ENCODE assay signal across 8 mouse cellular contexts in the genomic region with DNA sequence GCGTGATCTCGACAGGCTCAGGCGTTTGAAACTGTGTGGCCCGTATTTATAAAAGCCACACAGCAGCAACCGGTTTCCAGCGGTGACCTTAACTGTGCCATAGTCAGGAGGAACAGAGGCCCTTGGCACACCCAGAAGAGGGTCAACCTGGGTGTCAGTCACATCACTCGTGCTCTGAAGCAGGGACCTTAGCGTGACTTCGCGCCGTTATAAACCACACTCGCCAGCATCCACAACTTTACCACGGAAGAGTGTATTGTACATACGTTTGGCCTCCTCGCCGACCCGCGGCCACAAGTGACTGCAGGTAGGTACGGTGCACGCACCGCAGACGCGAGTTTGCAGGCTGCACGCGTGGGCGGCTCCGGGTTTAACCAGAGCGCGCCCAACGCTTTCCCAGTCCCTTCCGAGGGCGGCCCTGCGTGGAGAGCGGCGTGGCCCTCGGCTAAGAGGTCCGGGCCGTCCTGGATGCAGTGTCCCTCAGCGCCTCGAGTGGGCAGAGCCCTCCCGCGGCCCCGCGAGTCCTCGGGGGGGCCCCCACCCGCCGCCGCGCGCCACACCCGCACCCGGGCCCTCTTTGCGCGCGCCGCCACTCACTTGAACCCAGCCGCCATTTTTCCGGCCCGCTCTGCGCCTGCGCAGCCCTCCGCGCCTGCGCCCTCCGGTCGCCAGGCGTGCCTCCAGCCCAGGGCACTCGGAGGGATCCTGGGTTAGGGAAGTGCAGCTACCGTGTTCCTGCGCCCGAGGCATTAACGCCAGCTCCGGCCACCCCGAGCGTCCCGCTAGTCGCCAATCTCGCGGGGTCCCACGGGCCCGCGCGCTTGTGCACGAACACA. TPM values are rescaled to one million over a fixed set of nuclear protein-coding genes. Genes with fewer than 3 reads are reported as not detected.
DNase-seq lines count a peak whose midpoint lies in the region; ATAC-seq and TF ChIP-seq lines count a peak whose summit lies in the region.

No protein-coding gene starts in this region.

- under 1% methylated on average over 84 of the region's 84 CpGs for WGBS in embryonic facial prominence, embryonic 10.5 days
- WGBS in intestine, postnatal 0 days: under 1% methylated on average over 80 of the region's 84 CpGs
- under 1% methylated on average over 84 of the region's 84 CpGs for WGBS in midbrain, embryonic 10.5 days

- no peaks in the 10 kb centered on the region for H3K9me3 ChIP-seq in embryonic facial prominence, embryonic 10.5 days
- H3K9me3 ChIP-seq in intestine, postnatal 0 days (ENCODE audit: control insufficient read depth): no peaks in the 10 kb centered on the region
- no peaks in the 10 kb centered on the region for H3K9me3 ChIP-seq in midbrain, embryonic 10.5 days (replicated peaks)

- H3K9ac ChIP-seq in intestine, postnatal 0 days (ENCODE audit: low read depth, low read length): peak overlapping the region; percentile 88

- H3K27ac ChIP-seq in embryonic facial prominence, embryonic 10.5 days (replicated peaks): peak overlapping the region; percentile 98
- H3K27ac ChIP-seq in intestine, postnatal 0 days (ENCODE audit: low read depth, low read length): peak overlapping the region; percentile 98
- peak overlapping the region; percentile 98 for H3K27ac ChIP-seq in midbrain, embryonic 10.5 days (replicated peaks)

- no peak for TF ChIP-seq CTCF in intestine, postnatal 0 days (IDR thresholded peaks at IDR 0.05; ENCODE audit: low read depth)

- H3K36me3 ChIP-seq in embryonic facial prominence, embryonic 10.5 days (replicated peaks): peaks cover 61% of the 10 kb centered on the region
- peaks cover 28% of the 10 kb centered on the region for H3K36me3 ChIP-seq in intestine, postnatal 0 days (ENCODE audit: control insufficient read depth, insufficient read depth)
- peaks cover 61% of the 10 kb centered on the region for H3K36me3 ChIP-seq in midbrain, embryonic 10.5 days

- intact Hi-C loops in left cerebral cortex, postnatal 36 days (cut with DNase I): loop anchor here (2.0 kb wide), 1 partner anchor 72 kb away; a partner anchor contains a TSS

- peak overlapping the region; percentile 91 for H3K4me2 ChIP-seq in intestine, postnatal 0 days (replicated peaks; ENCODE audit: low read depth)

- peak overlapping the region; percentile 89 for H3K4me3 ChIP-seq in embryonic facial prominence, embryonic 10.5 days
- peak overlapping the region; percentile 97 for H3K4me3 ChIP-seq in intestine, postnatal 0 days (ENCODE audit: low read depth, low read length)
- H3K4me3 ChIP-seq in midbrain, embryonic 10.5 days: peak overlapping the region; percentile 91

- peaks cover 21% of the 10 kb centered on the region for H3K4me1 ChIP-seq in embryonic facial prominence, embryonic 10.5 days
- H3K4me1 ChIP-seq in intestine, postnatal 0 days (replicated peaks; ENCODE audit: control insufficient read depth, insufficient read depth, low read length): no peaks in the 10 kb centered on the region
- peaks cover 21% of the 10 kb centered on the region for H3K4me1 ChIP-seq in midbrain, embryonic 10.5 days

- DNase-seq in adrenal gland, postnatal 10 days: peak; percentile 95
- peak; percentile 94 for DNase-seq in embryonic facial prominence, embryonic 10.5 days (ENCODE audit: low spot score)
- DNase-seq in left cerebral cortex, postnatal 36 days (ENCODE audit: low spot score in 2 of 2): peak; percentile 90 to 91
- DNase-seq in midbrain, embryonic 10.5 days (ENCODE audit: low spot score): peak; percentile 92
- peak; percentile 79 to 82 for DNase-seq in right cerebral cortex, postnatal 36 days (ENCODE audit: low spot score in 2 of 2)
- DNase-seq in yolk sac, embryonic 10.5 days (ENCODE audit: low spot score): peak; percentile 89

- no peaks in the 10 kb centered on the region for H3K27me3 ChIP-seq in embryonic facial prominence, embryonic 10.5 days (replicated peaks; ENCODE audit: low read depth, poor library complexity, severe bottlenecking)
- H3K27me3 ChIP-seq in intestine, postnatal 0 days (replicated peaks; ENCODE audit: control insufficient read depth, insufficient read depth, low read length): no peaks in the 10 kb centered on the region
- H3K27me3 ChIP-seq in midbrain, embryonic 10.5 days (ENCODE audit: low read depth, poor library complexity, severe bottlenecking): no peaks in the 10 kb centered on the region

- peak; percentile 80 for ATAC-seq in granulocyte monocyte progenitor cell, adult 5-6 weeks (replicated peaks; ENCODE audit: poor library complexity, severe bottlenecking)
- ATAC-seq in intestine, postnatal 0 days: peak; percentile 94

RNA-seq across cellular contexts. Expression of a gene that starts 0.6 kb away (rescaled TPM):
- total RNA-seq in adrenal gland, postnatal 10 days (2021): 10 to 100 TPM; 41.0 to 44.4 TPM
- polyA plus RNA-seq in embryonic facial prominence, embryonic 10.5 days (2016; fragmentation: Nextera tagmentation; extraction: Ambion mirVana): 182 and 191 TPM in 2 replicates
- 145 and 200 TPM in 2 replicates for total RNA-seq in granulocyte monocyte progenitor cell, adult 5-6 weeks (2014; fragmentation: Nextera tagmentation)
- total RNA-seq in granulocyte monocyte progenitor cell, adult 5-6 weeks (2017): 243 and 250 TPM in 2 replicates
- polyA plus RNA-seq in intestine, postnatal 0 days (2015; fragmentation: Nextera tagmentation; extraction: Ambion mirVana): 31.0 and 31.7 TPM in 2 replicates
- 10 to 100 TPM; 24.2 to 26.8 TPM for total RNA-seq in left cerebral cortex, postnatal 36 days (2021)
- polyA plus RNA-seq in midbrain, embryonic 10.5 days (2016; fragmentation: Nextera tagmentation; extraction: Ambion mirVana): 163 and 180 TPM in 2 replicates

RNA-seq across cellular contexts. Expression of a gene that starts 0.7 kb away (rescaled TPM):
- total RNA-seq in adrenal gland, postnatal 10 days (2021): 10 to 100 TPM; 35.2 TPM
- polyA plus RNA-seq in embryonic facial prominence, embryonic 10.5 days (2016; fragmentation: Nextera tagmentation; extraction: Ambion mirVana): 41.0 and 42.1 TPM in 2 replicates
- total RNA-seq in granulocyte monocyte progenitor cell, adult 5-6 weeks (2014; fragmentation: Nextera tagmentation): 40.5 and 46.2 TPM in 2 replicates
- 47.9 and 49.5 TPM in 2 replicates for total RNA-seq in granulocyte monocyte progenitor cell, adult 5-6 weeks (2017)
- polyA plus RNA-seq in intestine, postnatal 0 days (2015; fragmentation: Nextera tagmentation; extraction: Ambion mirVana): 95.1 and 99.6 TPM in 2 replicates
- total RNA-seq in left cerebral cortex, postnatal 36 days (2021): 10 to 100 TPM; 17.0 to 19.3 TPM
- 42.4 and 44.6 TPM in 2 replicates for polyA plus RNA-seq in midbrain, embryonic 10.5 days (2016; fragmentation: Nextera tagmentation; extraction: Ambion mirVana)

RNA-seq across cellular contexts. Expression of a gene that starts 20.5 kb away (rescaled TPM):
- total RNA-seq in adrenal gland, postnatal 10 days (2021): not detected
- polyA plus RNA-seq in embryonic facial prominence, embryonic 10.5 days (2016; fragmentation: Nextera tagmentation; extraction: Ambion mirVana): 0.28 TPM in 1 of 2 replicates, not detected in the other
- total RNA-seq in granulocyte monocyte progenitor cell, adult 5-6 weeks (2014; fragmentation: Nextera tagmentation): not detected in 2 replicates
- total RNA-seq in granulocyte monocyte progenitor cell, adult 5-6 weeks (2017): not detected in 2 replicates
- polyA plus RNA-seq in intestine, postnatal 0 days (2015; fragmentation: Nextera tagmentation; extraction: Ambion mirVana): not detected in 2 replicates
- total RNA-seq in left cerebral cortex, postnatal 36 days (2021): not detected
- 0.36 and 0.56 TPM in 2 replicates for polyA plus RNA-seq in midbrain, embryonic 10.5 days (2016; fragmentation: Nextera tagmentation; extraction: Ambion mirVana)

RNA-seq across cellular contexts. Expression of a gene that starts 20.8 kb away (rescaled TPM):
- 10 to 100 TPM in 1 of 2 experiments, 1 to 10 TPM in 1; 7.1 to 10.2 TPM for total RNA-seq in adrenal gland, postnatal 10 days (2021)
- 0.42 and 0.73 TPM in 2 replicates for polyA plus RNA-seq in embryonic facial prominence, embryonic 10.5 days (2016; fragmentation: Nextera tagmentation; extraction: Ambion mirVana)
- not detected in 2 replicates for total RNA-seq in granulocyte monocyte progenitor cell, adult 5-6 weeks (2014; fragmentation: Nextera tagmentation)
- total RNA-seq in granulocyte monocyte progenitor cell, adult 5-6 weeks (2017): not detected in 2 replicates
- 0.70 and 0.93 TPM in 2 replicates for polyA plus RNA-seq in intestine, postnatal 0 days (2015; fragmentation: Nextera tagmentation; extraction: Ambion mirVana)
- 1 to 10 TPM; 7.3 to 8.1 TPM for total RNA-seq in left cerebral cortex, postnatal 36 days (2021)
- 0.11 and 0.14 TPM in 2 replicates for polyA plus RNA-seq in midbrain, embryonic 10.5 days (2016; fragmentation: Nextera tagmentation; extraction: Ambion mirVana)

RNA-seq across cellular contexts. Expression of a gene that starts 42.0 kb away (rescaled TPM):
- total RNA-seq in adrenal gland, postnatal 10 days (2021): 10 to 100 TPM; 41.0 to 57.6 TPM
- polyA plus RNA-seq in embryonic facial prominence, embryonic 10.5 days (2016; fragmentation: Nextera tagmentation; extraction: Ambion mirVana): 114 and 115 TPM in 2 replicates
- total RNA-seq in granulocyte monocyte progenitor cell, adult 5-6 weeks (2014; fragmentation: Nextera tagmentation): 95.9 and 96.3 TPM in 2 replicates
- total RNA-seq in granulocyte monocyte progenitor cell, adult 5-6 weeks (2017): 52.4 and 56.0 TPM in 2 replicates
- polyA plus RNA-seq in intestine, postnatal 0 days (2015; fragmentation: Nextera tagmentation; extraction: Ambion mirVana): 27.5 and 31.5 TPM in 2 replicates
- 10 to 100 TPM; 30.3 to 52.3 TPM for total RNA-seq in left cerebral cortex, postnatal 36 days (2021)
- 101 and 117 TPM in 2 replicates for polyA plus RNA-seq in midbrain, embryonic 10.5 days (2016; fragmentation: Nextera tagmentation; extraction: Ambion mirVana)

Comparison
In these comparisons a context has a peak if more than half of its experiments do, and no peak if none do; other contexts are left out.
1. Peak in every context shown above with its lines: DNase-seq, ATAC-seq, H3K4me3 ChIP-seq and H3K27ac ChIP-seq.